Mouse (Mus musculus) lung, postnatal 0 days (tissue): ENCODE results near the gene Acp7.

Experiments used
- CTCF ChIP-seq: IDR thresholded peaks from 2 replicates; pipeline ENCODE4 v1.5.1; 2016; ENCODE audit warnings: antibody characterized with exemption, mild to moderate bottlenecking
- EP300 ChIP-seq: IDR thresholded peaks from 2 replicates; pipeline ENCODE4 v1.6.1; 2016; ENCODE audit warnings: antibody characterized with exemption, mild to moderate bottlenecking, control low read depth

DNA sequence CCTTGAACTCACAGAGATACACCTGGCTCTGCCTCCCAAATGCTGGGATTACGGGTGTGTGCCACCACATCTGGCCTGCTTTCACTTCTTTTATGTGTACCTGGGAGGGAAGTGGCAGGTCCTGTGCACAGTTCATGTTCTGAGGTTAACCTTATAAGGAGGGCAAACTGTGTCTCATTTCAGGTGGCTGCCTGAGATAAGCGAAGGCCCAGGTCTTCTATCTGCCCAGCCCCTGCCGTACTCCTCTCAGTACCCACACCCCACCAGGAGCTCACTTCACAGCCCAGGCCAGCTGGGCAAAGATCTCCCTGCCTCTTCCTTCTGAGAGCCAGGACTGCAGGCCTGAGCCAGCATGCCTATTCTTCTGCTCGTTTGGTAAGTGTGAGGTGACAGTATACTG is 49.4 kb downstream of the Acp7 start:
- no peak for TF ChIP-seq EP300
- TF ChIP-seq CTCF, result no peak
